Mouse (Mus musculus) intestine, embryonic 14.5 days (tissue): ENCODE measurements around the gene Rab44. TPM values are rescaled to one million over a fixed set of nuclear protein-coding genes. Genes with fewer than 3 reads are reported as not detected.
A peak's percentile ranks its signal among the peaks of the same experiment; 100 is the strongest.
"Not testable (repeated sequence)": the region's sequence is repeated elsewhere in the genome, so short reads cannot be mapped to it uniquely, and the experiment has no call there.

Source experiments
- ATAC-seq: fragments of 200-750 bp; cut with Nextera tagmentation; replicated peaks from 2 replicates; pipeline ENCODE4 v1.8.0; 2017; ENCODE audit warnings: low read depth, moderate number of reproducible peaks, moderate TSS enrichment, moderate library complexity; ENCODE audit not compliant: low FRiP score, low TSS enrichment
- DNase-seq: peaks from one replicate; pipeline ENCODE4 v3.0.0-alpha.2; 2018; ENCODE audit warnings: low spot score
- H3K27ac ChIP-seq: fragments of 300-500 bp; sonication (generic); 2 replicates; pipeline ENCODE4 v1.5.1; 2014; ENCODE audit warnings: low read depth, mild to moderate bottlenecking, control low read depth
- H3K27me3 ChIP-seq: fragments of 300-500 bp; sonication (generic); replicated peaks from 2 replicates; pipeline ENCODE4 v1.6.1; 2014; ENCODE audit warnings: low read length, control low read depth; ENCODE audit not compliant: control insufficient read depth, insufficient read depth
- H3K36me3 ChIP-seq: fragments of 300-500 bp; sonication (generic); 2 replicates; pipeline ENCODE4 v1.6.1; 2014; ENCODE audit warnings: low read length, control low read depth; ENCODE audit not compliant: control insufficient read depth, insufficient read depth
- H3K4me1 ChIP-seq: fragments of 300-500 bp; sonication (generic); replicated peaks from 2 replicates; pipeline ENCODE4 v1.6.1; 2014; ENCODE audit warnings: low read length, control low read depth, mixed read lengths; ENCODE audit not compliant: control insufficient read depth, insufficient read depth
- H3K4me2 ChIP-seq: fragments of 300-500 bp; sonication (generic); 2 replicates; pipeline ENCODE4 v1.6.1; 2014; ENCODE audit warnings: low read length
- H3K4me3 ChIP-seq: fragments of 300-500 bp; sonication (generic); 2 replicates; pipeline ENCODE4 v1.5.1; 2014; ENCODE audit warnings: low read depth, low read length, control low read depth, mixed read lengths
- H3K9ac ChIP-seq: fragments of 300-500 bp; sonication (generic); 2 replicates; pipeline ENCODE4 v1.6.1; 2014; ENCODE audit warnings: mild to moderate bottlenecking, low read length
- H3K9me3 ChIP-seq: fragments of 300-500 bp; sonication (generic); 2 replicates; pipeline ENCODE4 v1.6.1; 2016; ENCODE audit warnings: low read length, control low read depth; ENCODE audit not compliant: control insufficient read depth
- WGBS: fragments of 180-500 bp; shearing (Covaris S2); extraction: QIAGEN DNeasy Blood & Tissue Kit; methylation state at CpG from one replicate; pipeline ENCODE4 v1.1.7; 2014; 5-methylcytosine and 5-hydroxymethylcytosine counted together
- polyA plus RNA-seq: library from polyadenylated mRNA; unstranded; fragments of >200 nt; fragmentation: Nextera tagmentation; extraction: Ambion mirVana; gene quantifications from 2 replicates; pipeline ENCODE4 v1.2.1, GENCODE M21; 2014

Gene Rab44
- polyA plus RNA-seq, 1 experiment from 2014 or later = 0.26 TPM

GRCm38 (mm10) chr17:29110356-29110755 lies 3.6 kb upstream of the Rab44 start:
- H3K27me3 ChIP-seq, H3K36me3 ChIP-seq, DNase-seq, ATAC-seq, H3K4me2 ChIP-seq, H3K9ac ChIP-seq, H3K9me3 ChIP-seq, H3K4me1 ChIP-seq, H3K27ac ChIP-seq, H3K4me3 ChIP-seq: not testable (repeated sequence)
- WGBS = 85% methylated on average over 6 of the region's 6 CpGs

- Histone ChIP-seq H3K4me3 (no peak overlapping the region), H3K4me1 (no peaks in the 10 kb centered on the region), H3K9me3 (no peaks in the 10 kb centered on the region), H3K27ac (no peak overlapping the region), H3K36me3 (no peaks in the 10 kb centered on the region), H3K27me3 (no peaks in the 10 kb centered on the region), H3K4me2 (no peak overlapping the region), H3K9ac (no peak overlapping the region)
- 56% methylated on average over 5 of the region's 5 CpGs for WGBS
- ATAC-seq (no peak), DNase-seq (no peak)
These were observed 2.6 kb upstream of the Rab44 start for GRCm38 (mm10) chr17:29111332-29111731.

- no peak overlapping the region for H3K27ac ChIP-seq
- no peaks in the 10 kb centered on the region for H3K9me3 ChIP-seq
- H3K27me3 ChIP-seq = no peaks in the 10 kb centered on the region
- no peaks in the 10 kb centered on the region for H3K36me3 ChIP-seq
- no peak overlapping the region for H3K4me2 ChIP-seq
- no peak for DNase-seq
- H3K4me3 ChIP-seq = no peak overlapping the region
- ATAC-seq = no peak
- H3K9ac ChIP-seq = no peak overlapping the region
- H3K4me1 ChIP-seq = no peaks in the 10 kb centered on the region
- 73% methylated on average over 12 of the region's 12 CpGs for WGBS
These were observed 2.1 kb downstream of the Rab44 start for GRCm38 (mm10) chr17:29116023-29116422.

GRCm38 (mm10) chr17:29117006-29117648 lies 3.2 kb downstream of the Rab44 start:
- Histone ChIP-seq H3K27me3 (no peaks in the 10 kb centered on the region), H3K27ac (no peak overlapping the region), H3K4me2 (no peak overlapping the region), H3K4me3 (no peak overlapping the region), H3K9ac (no peak overlapping the region), H3K36me3 (no peaks in the 10 kb centered on the region), H3K4me1 (no peaks in the 10 kb centered on the region), H3K9me3 (no peaks in the 10 kb centered on the region)
- WGBS = 72% methylated on average over 8 of the region's 8 CpGs
- no peak for ATAC-seq
- DNase-seq = no peak

GRCm38 (mm10) chr17:29118057-29118456 lies 4.1 kb downstream of the Rab44 start:
- no peaks in the 10 kb centered on the region for H3K36me3 ChIP-seq
- WGBS = 38% methylated on average over 5 of the region's 5 CpGs
- no peak for DNase-seq

GRCm38 (mm10) chr17:29120666-29121065 lies 6.7 kb downstream of the Rab44 start:
- H3K27ac ChIP-seq = no peak overlapping the region
- WGBS = 65% methylated on average over 12 of the region's 12 CpGs
- no peak overlapping the region for H3K4me3 ChIP-seq
- H3K9ac ChIP-seq = no peak overlapping the region
- no peaks in the 10 kb centered on the region for H3K36me3 ChIP-seq
- peaks cover 12% of the 10 kb centered on the region for H3K4me1 ChIP-seq
- H3K4me2 ChIP-seq = no peak overlapping the region
- H3K27me3 ChIP-seq = no peaks in the 10 kb centered on the region
- H3K9me3 ChIP-seq = no peaks in the 10 kb centered on the region
- no peak for ATAC-seq
- no peak for DNase-seq

More at GRCm38 (mm10) chr17:29118057-29118456, 4.1 kb downstream of the Rab44 start:
- Histone ChIP-seq H3K27me3 (no peaks in the 10 kb centered on the region), H3K4me1 (peaks cover 4% of the 10 kb centered on the region), H3K27ac (no peak overlapping the region), H3K9me3 (no peaks in the 10 kb centered on the region), H3K4me2 (no peak overlapping the region), H3K4me3 (no peak overlapping the region), H3K9ac (no peak overlapping the region)
- ATAC-seq = no peak

- Histone ChIP-seq H3K4me3 (no peak overlapping the region), H3K27me3 (no peaks in the 10 kb centered on the region), H3K36me3 (no peaks in the 10 kb centered on the region), H3K4me1 (peaks cover 12% of the 10 kb centered on the region), H3K9me3 (no peaks in the 10 kb centered on the region), H3K9ac (no peak overlapping the region), H3K27ac (peak overlapping the region; percentile 33; the same call in 1 of the 2 replicates), H3K4me2 (no peak overlapping the region)
- WGBS = 46% methylated on average over 6 of the region's 6 CpGs
- DNase-seq (no peak), ATAC-seq (no peak)
These were observed 8.9 kb downstream of the Rab44 start for GRCm38 (mm10) chr17:29122817-29123216.

GRCm38 (mm10) chr17:29123578-29124174 lies 9.7 kb downstream of the Rab44 start:
- no peak overlapping the region for H3K4me2 ChIP-seq
- peaks cover 12% of the 10 kb centered on the region for H3K4me1 ChIP-seq
- H3K27ac ChIP-seq = peak overlapping the region; percentile 62
- DNase-seq (peak; percentile 65), ATAC-seq (peak; percentile 93)
- no peaks in the 10 kb centered on the region for H3K27me3 ChIP-seq
- WGBS = 19% methylated on average over 6 of the region's 6 CpGs
- H3K36me3 ChIP-seq = no peaks in the 10 kb centered on the region
- H3K4me3 ChIP-seq = no peak overlapping the region
- H3K9me3 ChIP-seq = no peaks in the 10 kb centered on the region
- no peak overlapping the region for H3K9ac ChIP-seq

- Histone ChIP-seq H3K4me3 (no peak overlapping the region), H3K9ac (no peak overlapping the region), H3K36me3 (no peaks in the 10 kb centered on the region), H3K4me2 (no peak overlapping the region), H3K27ac (no peak overlapping the region), H3K27me3 (no peaks in the 10 kb centered on the region), H3K4me1 (peaks cover 12% of the 10 kb centered on the region), H3K9me3 (no peaks in the 10 kb centered on the region)
- ATAC-seq (no peak), DNase-seq (no peak)
- 96% methylated on average over 3 of the region's 3 CpGs for WGBS
These were observed 12.6 kb downstream of the Rab44 start for GRCm38 (mm10) chr17:29126561-29126960.
